Mouse (Mus musculus): ENCODE results near the gene Setd2.

GRCm38 (mm10) chr9:110635225-110635624 is 102.8 kb downstream of the Setd2 start:
- no peak for TF ChIP-seq CHD2 (IDR thresholded peaks at IDR 0.05; ENCODE audit: low read depth, low read length)
- TF ChIP-seq HCFC1 (IDR thresholded peaks at IDR 0.05; ENCODE audit: borderline replicate concordance, insufficient read depth, low read length) = no peak
- no peak for TF ChIP-seq MAFK (IDR thresholded peaks at IDR 0.05; ENCODE audit: insufficient read depth, low read depth, low read length)
